Mouse (Mus musculus) thymus, adult 2 months (tissue): ENCODE data around the gene Bcl7b. TPM values are rescaled to one million over a fixed set of nuclear protein-coding genes. Genes with fewer than 3 reads are reported as not detected.

Experiments
- DNase-seq: peaks from one replicate; pipeline ENCODE4 v3.0.0; 2021
- H3K27ac ChIP-seq: fragments of 200-500 bp; 2 replicates; pipeline ENCODE4 v1.5.1; 2012; ENCODE audit warnings: low read length, control low read depth; ENCODE audit not compliant: control insufficient read depth, insufficient read depth
- H3K27me3 ChIP-seq: fragments of 200-500 bp; 2 replicates; pipeline ENCODE4 v1.6.1; 2012; ENCODE audit warnings: mild to moderate bottlenecking, low read length, moderate library complexity, mixed read lengths; ENCODE audit not compliant: control insufficient read depth, insufficient read depth
- H3K36me3 ChIP-seq: fragments of 200-500 bp; 2 replicates; pipeline ENCODE4 v1.6.1; 2012; ENCODE audit warnings: mild to moderate bottlenecking, low read length, moderate library complexity; ENCODE audit not compliant: control insufficient read depth, insufficient read depth
- H3K4me1 ChIP-seq: fragments of 200-500 bp; replicated peaks from 2 replicates; pipeline ENCODE4 v1.6.1; 2012; ENCODE audit warnings: low read length; ENCODE audit not compliant: control insufficient read depth, insufficient read depth
- H3K4me3 ChIP-seq: fragments of 200-500 bp; 2 replicates; pipeline ENCODE4 v1.5.1; 2012; ENCODE audit warnings: mild to moderate bottlenecking, low read length, control low read depth, moderate library complexity; ENCODE audit not compliant: control insufficient read depth, insufficient read depth
- CTCF ChIP-seq: fragments of 200-500 bp; IDR thresholded peaks from 2 replicates; pipeline ENCODE4 v1.5.1; 2012; ENCODE audit warnings: mild to moderate bottlenecking, control low read depth, low read length, moderate library complexity, borderline replicate concordance; ENCODE audit not compliant: control insufficient read depth, poor library complexity, insufficient read depth; ENCODE audit errors: extremely low read depth
- POLR2A ChIP-seq: fragments of 200-500 bp; IDR thresholded peaks from 2 replicates; pipeline ENCODE4 v1.6.1; 2012; ENCODE audit warnings: mild to moderate bottlenecking, low read length, control low read depth, moderate library complexity; ENCODE audit not compliant: control insufficient read depth, poor library complexity, insufficient read depth; ENCODE audit errors: extremely low read depth
- WGBS: fragments of 180-500 bp; shearing (Covaris S2); methylation state at CpG from one replicate; pipeline ENCODE4 v1.1.7; 2018; 5-methylcytosine and 5-hydroxymethylcytosine counted together
- polyA plus RNA-seq: library from polyadenylated mRNA; depleted of rRNA; stranded (reverse); fragments of >200 nt; gene quantifications from 2 replicates; pipeline ENCODE4 v1.2.3, GENCODE M21; 2012

The Bcl7b gene
- polyA plus RNA-seq, 1 experiment = 67.0 TPM

GRCm38 (mm10) chr5:135191620-135192019 is 23.5 kb downstream of the Bcl7b start:
- peak; percentile 73 for DNase-seq
- Histone ChIP-seq H3K4me3 (no peak overlapping the region), H3K36me3 (peaks cover 5% of the 10 kb centered on the region; the same call in 1 of the 2 replicates), H3K4me1 (peaks cover 8% of the 10 kb centered on the region), H3K27me3 (no peaks in the 10 kb centered on the region), H3K27ac (no peak overlapping the region)
- TF ChIP-seq CTCF = no peak
- no peak for TF ChIP-seq POLR2A
- 53% methylated on average over 2 of the region's 2 CpGs for WGBS

- Histone ChIP-seq H3K36me3 (peaks cover 8% of the 10 kb centered on the region; the same call in 1 of the 2 replicates), H3K4me3 (no peak overlapping the region), H3K4me1 (peaks cover 8% of the 10 kb centered on the region), H3K27ac (no peak overlapping the region), H3K27me3 (no peaks in the 10 kb centered on the region)
- TF ChIP-seq CTCF (no peak), POLR2A (no peak)
- 100% methylated on average over 1 of the region's 1 CpGs for WGBS
- no peak for DNase-seq
Measured at GRCm38 (mm10) chr5:135192431-135192830, 24.3 kb downstream of the Bcl7b start.

DNA sequence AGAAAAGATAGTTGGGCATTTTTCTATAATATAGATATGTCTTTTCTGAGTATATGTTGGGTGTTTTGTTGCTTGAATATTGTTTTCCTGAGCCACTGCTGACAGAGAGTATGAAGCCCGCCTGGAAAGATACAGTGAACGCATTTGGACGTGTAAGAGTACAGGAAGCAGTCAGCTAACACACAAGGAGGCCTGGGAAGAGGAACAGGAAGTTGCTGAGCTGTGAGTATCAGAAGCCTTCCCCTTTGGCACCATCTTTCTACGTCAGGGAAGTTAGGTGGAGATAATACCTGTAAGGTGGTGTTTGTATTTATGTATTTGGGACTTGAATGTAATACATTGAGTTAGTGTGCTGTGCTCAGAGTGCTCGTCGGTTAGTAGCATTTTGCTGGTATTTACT is 28.3 kb downstream of the Bcl7b start:
- no peak overlapping the region for H3K4me3 ChIP-seq

GRCm38 (mm10) chr5:135202763-135203162 is 34.7 kb downstream of the Bcl7b start:
- H3K27me3 ChIP-seq = no peaks in the 10 kb centered on the region
- DNase-seq = no peak
- TF ChIP-seq CTCF (no peak), POLR2A (no peak)
- no peak overlapping the region for H3K4me3 ChIP-seq
- no peak overlapping the region for H3K27ac ChIP-seq
- H3K36me3 ChIP-seq = peaks cover 80% of the 10 kb centered on the region
- H3K4me1 ChIP-seq = no peaks in the 10 kb centered on the region
- WGBS = 88% methylated on average over 3 of the region's 3 CpGs

More for the DNA sequence above, 28.3 kb downstream of the Bcl7b start:
- no peak for DNase-seq
- Histone ChIP-seq H3K36me3 (peaks cover 43% of the 10 kb centered on the region), H3K27me3 (no peaks in the 10 kb centered on the region), H3K4me1 (no peaks in the 10 kb centered on the region), H3K27ac (no peak overlapping the region)
- WGBS = 59% methylated on average over 6 of the region's 6 CpGs
- no peak for TF ChIP-seq CTCF
- TF ChIP-seq POLR2A = no peak

DNA sequence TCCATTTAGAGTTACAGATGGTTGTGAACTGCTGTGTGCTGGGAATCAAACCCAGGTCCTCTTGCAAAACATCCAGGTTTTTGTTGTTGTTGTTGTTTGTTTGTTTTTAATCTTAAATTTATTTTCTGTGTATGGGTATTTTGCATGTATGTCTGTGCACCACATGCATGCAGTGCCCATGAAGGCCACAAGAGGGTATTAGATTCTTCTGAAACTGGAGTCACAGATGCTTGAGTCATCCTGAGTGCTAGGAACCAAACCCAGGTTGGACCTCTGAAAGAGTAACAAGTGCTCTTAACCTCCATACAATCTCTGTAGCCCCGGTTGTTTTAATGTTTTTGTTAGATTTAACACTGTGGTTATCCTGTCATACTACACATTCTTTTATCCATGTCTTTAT is 40.1 kb downstream of the Bcl7b start:
- Histone ChIP-seq H3K27ac (no peak overlapping the region), H3K36me3 (peaks cover 92% of the 10 kb centered on the region), H3K4me3 (no peak overlapping the region), H3K27me3 (no peaks in the 10 kb centered on the region), H3K4me1 (no peaks in the 10 kb centered on the region)
- TF ChIP-seq POLR2A (no peak), CTCF (no peak)
- no peak for DNase-seq
- 100% methylated on average over 1 of the region's 1 CpGs for WGBS

GRCm38 (mm10) chr5:135216871-135217270 is 48.8 kb downstream of the Bcl7b start:
- Histone ChIP-seq H3K27me3 (no peaks in the 10 kb centered on the region), H3K4me1 (no peaks in the 10 kb centered on the region), H3K27ac (no peak overlapping the region), H3K4me3 (no peak overlapping the region), H3K36me3 (peaks cover 95% of the 10 kb centered on the region)
- TF ChIP-seq CTCF = no peak
- TF ChIP-seq POLR2A = no peak
- no peak for DNase-seq
- WGBS = 97% methylated on average over 6 of the region's 6 CpGs

GRCm38 (mm10) chr5:135220941-135221340 is 52.9 kb downstream of the Bcl7b start:
- H3K27me3 ChIP-seq = no peaks in the 10 kb centered on the region
- no peak overlapping the region for H3K4me3 ChIP-seq
- no peak for DNase-seq
- peaks cover 93% of the 10 kb centered on the region for H3K36me3 ChIP-seq
- TF ChIP-seq POLR2A (no peak), CTCF (no peak)
- no peaks in the 10 kb centered on the region for H3K4me1 ChIP-seq
- no peak overlapping the region for H3K27ac ChIP-seq
